Mouse (Mus musculus) midbrain, embryonic 11.5 days (tissue): ENCODE results near the gene Traip. TPM values are rescaled to one million over a fixed set of nuclear protein-coding genes. Genes with fewer than 3 reads are reported as not detected.
"Not testable (repeated sequence)": the region's sequence is repeated elsewhere in the genome, so short reads cannot be mapped to it uniquely, and the experiment has no call there.

Experiments
- ATAC-seq: fragments of 200-750 bp; cut with Nextera tagmentation; 2 replicates; pipeline ENCODE4 v1.8.0; 2017; ENCODE audit warnings: moderate TSS enrichment, moderate library complexity; ENCODE audit not compliant: low FRiP score
- DNase-seq: peaks from one replicate; pipeline ENCODE4 v3.0.0; 2015; ENCODE audit warnings: low spot score; ENCODE audit errors: missing footprints
- H3K27ac ChIP-seq: fragments of 300-500 bp; sonication (generic); 2 replicates; pipeline ENCODE4 v1.5.1; 2014; ENCODE audit warnings: low read depth, low read length
- H3K27me3 ChIP-seq: fragments of 300-500 bp; sonication (generic); 2 replicates; pipeline ENCODE4 v1.6.1; 2014; ENCODE audit warnings: mild to moderate bottlenecking, low read length, moderate library complexity, mixed read lengths; ENCODE audit not compliant: control insufficient read depth, insufficient read depth
- H3K36me3 ChIP-seq: fragments of 300-500 bp; sonication (generic); 2 replicates; pipeline ENCODE4 v1.6.1; 2014; ENCODE audit warnings: mild to moderate bottlenecking, low read length, moderate library complexity, mixed read lengths; ENCODE audit not compliant: control insufficient read depth, insufficient read depth
- H3K4me1 ChIP-seq: fragments of 300-500 bp; sonication (generic); 2 replicates; pipeline ENCODE4 v1.6.1; 2014; ENCODE audit warnings: low read length; ENCODE audit not compliant: control insufficient read depth, insufficient read depth
- H3K4me2 ChIP-seq: fragments of 300-500 bp; sonication (generic); 2 replicates; pipeline ENCODE4 v1.6.1; 2014; ENCODE audit warnings: mild to moderate bottlenecking, moderate library complexity
- H3K4me3 ChIP-seq: fragments of 300-500 bp; sonication (generic); 2 replicates; pipeline ENCODE4 v1.5.1; 2014; ENCODE audit warnings: low read depth, low read length
- H3K9ac ChIP-seq: fragments of 300-500 bp; sonication (generic); 2 replicates; pipeline ENCODE4 v1.6.1; 2014; ENCODE audit warnings: low read length
- H3K9me3 ChIP-seq: fragments of 300-500 bp; sonication (generic); 2 replicates; pipeline ENCODE4 v1.6.1; 2016; ENCODE audit warnings: low read length; ENCODE audit not compliant: control insufficient read depth
- WGBS: fragments of 180-500 bp; shearing (Covaris S2); extraction: QIAGEN DNeasy Blood & Tissue Kit; methylation state at CpG from one replicate; pipeline ENCODE4 v1.1.7; 2014; 5-methylcytosine and 5-hydroxymethylcytosine counted together
- polyA plus RNA-seq: library from polyadenylated mRNA; unstranded; fragments of >200 nt; fragmentation: Nextera tagmentation; extraction: Ambion mirVana; gene quantifications from 2 replicates; pipeline ENCODE4 v1.2.1, GENCODE M21; 2014

The Traip gene
- polyA plus RNA-seq, 1 experiment from 2014 or later: 37.2 TPM

- H3K4me3 ChIP-seq: peak within 1 kb of the TSS; percentile 75
- H3K27ac ChIP-seq: peak within 1 kb of the TSS; percentile 73
- peaks cover 9% of the 10 kb centered on the region for H3K4me1 ChIP-seq
- ATAC-seq (peak; percentile 100), DNase-seq (peak; percentile 100)
- peak within 1 kb of the TSS; percentile 81 for H3K4me2 ChIP-seq
- no peaks in the 10 kb centered on the region for H3K36me3 ChIP-seq
- no peaks in the 10 kb centered on the region for H3K9me3 ChIP-seq
- no peaks in the 10 kb centered on the region for H3K27me3 ChIP-seq
- under 1% methylated on average over 49 of the region's 51 CpGs for WGBS
- peak within 1 kb of the TSS; percentile 93 for H3K9ac ChIP-seq
These were observed 52.2 kb downstream of the Traip start, which contains the start of gene Ip6k1 for GRCm38 (mm10) chr9:108001922-108002770. Gene Ip6k1, plus strand, starts transcription at chr9:108002501.

DNA sequence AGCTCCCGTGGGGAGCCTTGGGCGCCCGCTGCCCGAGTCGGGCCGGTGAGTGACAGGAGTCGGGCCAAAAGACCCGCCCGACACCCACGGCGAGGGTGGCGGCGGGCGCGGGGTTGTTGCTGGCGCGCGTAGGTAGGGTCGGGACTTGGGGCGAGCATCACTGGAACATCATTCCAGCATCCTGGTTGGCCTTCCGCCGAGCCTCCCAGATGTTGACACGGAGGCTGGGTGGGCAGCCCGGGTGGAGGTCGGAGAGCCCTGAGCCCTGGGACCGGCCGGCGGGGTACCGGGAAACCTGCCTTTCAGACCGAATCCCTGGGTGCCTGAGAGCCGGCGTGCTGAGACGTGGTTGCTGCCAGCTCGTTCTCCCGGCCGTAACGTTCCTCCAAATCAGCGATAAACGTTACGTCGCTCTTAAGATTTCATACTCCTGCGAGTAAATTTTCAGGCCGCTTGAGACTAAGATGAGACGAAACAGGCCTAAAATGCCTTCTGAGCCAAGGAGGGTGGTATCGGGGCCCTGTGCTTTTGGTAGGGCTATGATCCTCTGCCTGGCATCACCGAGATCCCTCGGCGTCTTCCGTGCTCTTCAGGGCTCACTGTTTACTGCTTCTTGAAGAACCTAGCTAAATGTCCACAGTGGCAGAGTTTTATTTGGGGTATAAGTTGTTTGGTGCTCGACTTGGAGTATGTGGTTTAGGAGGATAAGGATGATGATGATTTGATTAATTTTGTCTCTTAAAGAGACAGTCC lies 53.0 kb downstream of the Traip start:
- Histone ChIP-seq H3K9ac (peak overlapping the region; percentile 93), H3K27ac (peak overlapping the region; percentile 73), H3K36me3 (no peaks in the 10 kb centered on the region), H3K4me1 (peaks cover 9% of the 10 kb centered on the region), H3K9me3 (no peaks in the 10 kb centered on the region), H3K4me3 (peak overlapping the region; percentile 75), H3K27me3 (no peaks in the 10 kb centered on the region), H3K4me2 (peak overlapping the region; percentile 81)
- DNase-seq (peak; percentile 95), ATAC-seq (no peak)
- 1% methylated on average over 50 of the region's 50 CpGs for WGBS

DNA sequence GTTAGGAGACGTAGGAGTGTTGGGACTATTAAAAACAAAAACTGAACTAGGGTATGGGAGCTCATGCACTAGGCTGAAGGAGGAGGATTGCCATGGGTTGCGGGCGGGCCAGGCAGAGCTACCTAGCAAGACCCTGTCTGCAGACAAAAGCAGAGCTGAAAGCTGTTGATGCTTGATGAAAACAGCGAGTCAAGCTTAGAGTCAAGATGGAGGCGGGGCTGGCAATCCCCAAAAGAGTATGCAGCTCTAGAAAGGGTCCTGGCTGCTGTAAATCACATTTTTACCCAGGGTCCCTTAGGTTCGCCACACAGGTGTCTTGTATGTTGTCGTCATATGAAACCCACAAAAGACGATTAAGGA lies 53.6 kb downstream of the Traip start:
- Histone ChIP-seq H3K27ac (no peak overlapping the region), H3K4me3 (peak overlapping the region; percentile 75), H3K36me3 (no peaks in the 10 kb centered on the region), H3K9me3 (no peaks in the 10 kb centered on the region), H3K27me3 (no peaks in the 10 kb centered on the region), H3K4me2 (peak overlapping the region; percentile 81), H3K4me1 (peaks cover 9% of the 10 kb centered on the region), H3K9ac (peak overlapping the region; percentile 93)
- no peak for DNase-seq
- no peak for ATAC-seq
- 25% methylated on average over 8 of the region's 8 CpGs for WGBS

DNA sequence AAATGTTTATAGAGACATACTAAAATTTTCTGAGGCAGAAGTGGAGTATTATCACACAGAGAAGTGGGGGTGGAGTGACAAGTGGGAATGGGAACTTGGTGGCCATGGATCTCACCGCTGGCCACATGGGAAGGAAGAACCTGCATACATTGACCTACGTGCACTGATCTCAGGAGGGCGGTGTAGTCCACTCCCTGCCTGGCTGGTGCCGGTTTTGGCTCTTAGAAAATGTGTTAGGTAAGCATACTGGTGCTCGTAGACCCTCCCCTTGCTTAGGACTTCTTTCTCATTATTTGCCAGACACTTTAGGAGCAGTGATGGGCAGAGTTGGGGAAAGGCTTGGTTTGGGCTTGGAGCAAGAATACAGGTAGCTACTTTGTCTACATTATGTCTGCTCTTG lies 58.1 kb downstream of the Traip start:
- Histone ChIP-seq H3K27me3 (no peaks in the 10 kb centered on the region), H3K36me3 (peaks cover 3% of the 10 kb centered on the region; the same call in 1 of the 2 replicates), H3K4me3 (no peak overlapping the region), H3K9ac (no peak overlapping the region), H3K4me1 (peaks cover 9% of the 10 kb centered on the region), H3K27ac (no peak overlapping the region), H3K9me3 (no peaks in the 10 kb centered on the region), H3K4me2 (no peak overlapping the region)
- no peak for ATAC-seq
- no peak for DNase-seq
- WGBS: 91% methylated on average over 5 of the region's 5 CpGs

DNA sequence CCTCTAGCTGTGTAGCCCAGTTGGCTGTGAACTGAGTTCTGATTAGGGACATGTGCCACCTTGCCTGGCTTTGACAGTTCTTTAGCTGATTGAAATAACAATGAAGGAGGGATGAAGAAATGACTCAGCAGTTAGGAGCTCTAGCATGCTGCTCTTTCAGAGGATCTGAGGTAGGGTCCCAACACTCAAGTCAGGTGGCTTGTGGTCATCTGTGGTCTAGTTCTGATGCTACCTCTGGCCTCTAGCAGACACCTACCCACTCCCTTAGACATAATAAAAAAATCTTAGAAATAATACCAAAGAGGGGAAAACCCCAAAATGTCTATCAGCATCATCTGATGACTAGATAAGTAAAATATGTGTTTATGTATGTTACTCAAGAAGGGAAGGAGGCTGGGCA lies 60.4 kb downstream of the Traip start:
- Histone ChIP-seq H3K4me1 (no peaks in the 10 kb centered on the region), H3K27ac (no peak overlapping the region), H3K9ac (no peak overlapping the region), H3K4me2 (no peak overlapping the region), H3K27me3 (no peaks in the 10 kb centered on the region), H3K36me3 (peaks cover 4% of the 10 kb centered on the region; the same call in 1 of the 2 replicates), H3K4me3 (no peak overlapping the region), H3K9me3 (no peaks in the 10 kb centered on the region)
- DNase-seq (no peak), ATAC-seq (no peak)

DNA sequence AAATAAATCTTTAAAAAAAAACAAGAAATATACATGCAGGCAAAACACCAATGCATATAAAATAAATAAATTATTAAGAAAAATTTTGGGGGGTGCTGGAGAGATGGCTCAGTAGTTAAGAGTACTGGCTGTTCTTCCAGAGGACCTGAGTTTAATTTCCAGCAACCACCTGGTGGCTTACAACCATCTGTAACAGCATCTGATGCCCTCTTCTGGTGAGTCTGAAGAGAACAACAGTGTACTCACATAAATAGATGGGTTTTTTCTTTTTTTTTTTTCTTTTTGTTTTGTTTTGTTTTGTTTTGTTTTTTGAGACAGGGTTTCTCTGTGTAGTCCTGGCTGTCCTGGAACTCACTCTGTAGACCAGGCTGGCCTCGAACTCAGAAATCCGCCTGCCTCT lies 63.6 kb downstream of the Traip start:
- H3K4me1 ChIP-seq, DNase-seq, ATAC-seq, H3K36me3 ChIP-seq, H3K9me3 ChIP-seq, H3K4me3 ChIP-seq, H3K27ac ChIP-seq, H3K9ac ChIP-seq, H3K27me3 ChIP-seq, H3K4me2 ChIP-seq: not testable (repeated sequence)
- WGBS: 94% methylated on average over 2 of the region's 2 CpGs

DNA sequence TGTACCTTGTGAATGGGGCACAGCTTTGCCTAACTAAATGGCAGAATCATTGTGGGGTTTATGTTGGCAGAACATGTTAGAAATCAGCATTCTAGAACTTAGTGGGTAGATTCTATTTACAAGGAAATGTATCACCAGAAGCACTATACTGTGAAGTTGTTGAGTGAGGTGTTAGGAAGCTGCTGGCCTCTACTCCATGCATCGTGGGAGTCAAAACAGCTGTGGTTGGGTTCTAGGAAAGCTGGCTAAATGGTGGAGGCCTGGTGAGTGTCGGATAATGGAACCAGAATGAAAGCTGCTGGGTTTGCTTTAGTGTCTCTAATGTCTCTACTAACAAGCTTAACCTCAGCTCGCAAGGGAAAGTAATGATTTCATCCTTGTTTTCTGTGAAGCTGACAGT lies 67.2 kb downstream of the Traip start:
- Histone ChIP-seq H3K9me3 (no peaks in the 10 kb centered on the region), H3K27me3 (no peaks in the 10 kb centered on the region), H3K36me3 (peaks cover 6% of the 10 kb centered on the region; the same call in 1 of the 2 replicates), H3K4me3 (no peak overlapping the region), H3K4me2 (no peak overlapping the region), H3K9ac (no peak overlapping the region), H3K4me1 (no peaks in the 10 kb centered on the region), H3K27ac (no peak overlapping the region)
- 90% methylated on average over 3 of the region's 3 CpGs for WGBS
- no peak for DNase-seq
- ATAC-seq: no peak

DNA sequence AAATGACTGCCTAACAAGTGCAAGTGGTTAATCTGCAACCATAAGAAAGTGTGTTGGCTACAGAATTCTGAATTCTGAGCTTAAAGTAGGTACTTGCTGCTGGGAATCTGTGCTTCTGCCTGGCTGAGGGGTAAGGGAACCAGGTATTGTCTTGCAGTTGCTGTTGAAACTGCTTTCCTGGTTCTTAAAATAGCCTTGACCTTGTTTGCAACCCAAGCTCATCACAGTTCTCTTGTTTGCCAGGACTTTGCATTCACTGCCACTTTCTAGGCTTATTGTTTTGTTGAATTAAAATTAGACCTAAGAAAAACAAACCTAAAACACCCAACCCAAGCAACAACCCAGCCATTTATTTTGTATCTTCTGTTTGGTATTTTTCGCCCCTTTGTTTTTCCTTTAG lies 70.8 kb downstream of the Traip start:
- WGBS: 97% methylated on average over 1 of the region's 1 CpGs
- H3K27ac ChIP-seq: no peak overlapping the region
- no peak for ATAC-seq
- H3K27me3 ChIP-seq: no peaks in the 10 kb centered on the region
- no peak overlapping the region for H3K4me2 ChIP-seq
- H3K36me3 ChIP-seq: peaks cover 11% of the 10 kb centered on the region
- DNase-seq: no peak
- H3K4me1 ChIP-seq: no peaks in the 10 kb centered on the region
- H3K4me3 ChIP-seq: no peak overlapping the region
- H3K9ac ChIP-seq: no peak overlapping the region
- no peaks in the 10 kb centered on the region for H3K9me3 ChIP-seq
